Mouse (Mus musculus) CD4-positive, CD25-positive, alpha-beta regulatory T cell, adult 4 months (primary cell): Measurements from ENCODE around the gene Spdl1. TPM values are rescaled to one million over a fixed set of nuclear protein-coding genes. Genes with fewer than 3 reads are reported as not detected.
A peak's percentile ranks its signal among the peaks of the same experiment; 100 is the strongest.
"Not testable (repeated sequence)": the region's sequence is repeated elsewhere in the genome, so short reads cannot be mapped to it uniquely, and the experiment has no call there.

ENCODE experiments used
- ATAC-seq: one replicate; pipeline ENCODE4 v1.8.0; 2017
- polyA plus RNA-seq, 2 experiments: library from polyadenylated mRNA; unstranded; fragments of 100-300 nt; shearing (Covaris generic); gene quantifications; one replicate each; pipeline ENCODE4 v1.2.1; 2017

Spdl1 gene
- 1 to 10 TPM; 2.7 to 4.1 TPM for polyA plus RNA-seq

GRCm38 (mm10) chr11:34833318-34834086 lies at the start of gene Spdl1:
Spdl1 (minus strand) TSS chr11:34833641.
- peak; percentile 99 for ATAC-seq

DNA sequence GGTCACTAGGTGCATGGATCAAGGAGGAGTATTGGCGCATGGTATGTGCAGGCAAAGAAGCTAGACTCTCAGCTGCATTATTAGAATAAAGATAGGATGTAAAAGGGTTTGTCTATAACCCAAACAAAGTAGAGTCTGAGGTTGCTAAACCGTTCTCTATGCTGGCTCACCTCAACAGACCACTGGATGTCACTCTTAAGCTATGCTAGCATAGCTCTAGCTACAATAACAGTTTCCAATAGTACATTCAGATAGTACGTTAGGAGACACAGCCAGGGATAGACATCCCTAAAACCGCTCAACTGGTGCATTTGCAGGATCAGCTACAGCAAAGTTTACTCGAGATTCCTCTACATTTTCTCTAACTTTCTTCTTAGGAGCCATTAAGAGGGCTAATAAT lies 48.1 kb upstream of the Spdl1 start:
- ATAC-seq = no peak

GRCm38 (mm10) chr11:34879678-34880077 lies 46.2 kb upstream of the Spdl1 start:
- ATAC-seq = no peak

DNA sequence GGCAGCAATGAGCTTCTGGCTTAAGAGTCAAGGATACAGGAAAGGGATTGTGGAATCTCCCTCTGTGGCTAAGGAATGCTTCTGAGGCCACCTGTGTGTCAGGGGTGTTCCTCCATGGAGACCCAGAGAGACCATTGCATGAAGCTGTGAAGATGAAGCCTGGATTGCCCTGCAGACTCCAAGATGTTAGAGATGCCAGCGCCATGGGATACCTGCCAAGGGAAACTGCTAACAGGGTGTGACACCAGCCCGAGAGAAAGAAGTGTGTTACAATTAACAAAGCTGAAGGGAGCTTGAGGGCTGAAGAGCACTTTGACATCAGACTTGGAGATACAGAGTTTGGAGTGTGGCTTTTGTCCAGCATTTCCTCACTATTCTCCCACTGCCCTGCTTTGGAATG lies 40.4 kb upstream of the Spdl1 start:
- ATAC-seq = no peak

GRCm38 (mm10) chr11:34872432-34872831 lies 39.0 kb upstream of the Spdl1 start:
- ATAC-seq = no peak

GRCm38 (mm10) chr11:34871991-34872390 lies 38.5 kb upstream of the Spdl1 start:
- no peak for ATAC-seq

- ATAC-seq = no peak
Measured at GRCm38 (mm10) chr11:34871456-34871855, 38.0 kb upstream of the Spdl1 start.

- ATAC-seq = no peak
Measured at GRCm38 (mm10) chr11:34868626-34869025, 35.2 kb upstream of the Spdl1 start.

DNA sequence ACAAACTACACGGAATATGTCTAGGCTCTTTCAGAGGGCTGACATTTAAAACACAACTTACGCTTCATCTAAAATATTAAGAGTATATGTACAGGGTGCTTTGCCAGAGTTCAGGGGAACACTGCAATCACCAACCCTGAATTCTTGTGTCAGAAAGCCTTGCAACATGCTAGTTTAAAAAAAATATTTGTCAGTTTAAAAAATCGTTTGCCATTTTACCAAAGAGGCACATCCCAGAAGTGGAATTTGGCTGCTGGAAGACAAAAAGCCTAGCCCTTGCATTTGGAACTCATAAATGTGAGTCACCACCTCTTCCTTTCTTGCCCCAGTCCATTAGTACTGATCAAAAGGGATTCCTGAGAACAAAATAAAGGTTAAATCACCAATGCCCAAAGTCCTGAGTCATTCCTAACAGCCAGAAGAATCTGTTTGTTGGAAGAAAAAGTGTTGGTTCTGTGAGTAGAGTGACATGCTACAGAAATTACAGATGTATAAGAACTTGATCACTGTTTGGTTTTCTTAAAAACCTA lies 32.4 kb upstream of the Spdl1 start:
- no peak for ATAC-seq

DNA sequence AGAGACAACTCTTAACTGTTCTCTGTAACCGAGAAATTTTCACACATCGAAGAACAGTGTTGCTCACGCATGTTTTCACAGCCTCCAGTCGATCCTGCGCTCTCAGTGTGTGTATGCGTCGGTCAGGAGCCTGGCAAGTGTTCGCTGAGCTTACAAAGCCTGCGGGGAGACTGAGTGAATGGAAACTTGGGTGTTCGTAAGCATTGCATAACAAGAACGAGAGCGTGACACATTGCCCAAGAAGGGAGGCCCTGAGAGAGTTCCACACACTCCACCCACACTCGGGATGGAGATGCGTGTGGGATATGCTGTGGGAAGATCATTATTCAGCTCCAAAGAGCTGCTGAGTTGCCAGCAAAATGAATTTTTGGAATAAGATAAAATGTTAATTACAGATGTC lies 31.7 kb upstream of the Spdl1 start:
- ATAC-seq = no peak

DNA sequence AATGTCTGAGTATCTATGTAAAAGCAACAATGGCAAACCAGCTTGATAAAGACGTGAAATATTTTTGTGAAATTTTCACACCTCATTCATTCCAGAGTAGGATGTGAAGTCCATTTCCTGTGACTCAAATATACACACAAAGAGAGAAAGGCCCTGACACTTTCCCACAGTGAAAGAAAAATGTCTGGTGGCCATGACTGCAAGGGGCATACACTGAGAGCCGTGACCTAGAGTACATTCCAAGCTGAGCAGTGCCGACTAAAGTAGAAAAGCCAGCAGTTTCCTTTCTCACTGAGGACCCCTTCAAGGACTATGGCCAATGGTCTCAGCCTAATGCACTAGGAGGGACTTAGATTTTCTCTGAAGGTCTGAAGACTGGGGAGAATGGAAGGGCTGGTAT lies 23.2 kb upstream of the Spdl1 start:
- no peak for ATAC-seq

DNA sequence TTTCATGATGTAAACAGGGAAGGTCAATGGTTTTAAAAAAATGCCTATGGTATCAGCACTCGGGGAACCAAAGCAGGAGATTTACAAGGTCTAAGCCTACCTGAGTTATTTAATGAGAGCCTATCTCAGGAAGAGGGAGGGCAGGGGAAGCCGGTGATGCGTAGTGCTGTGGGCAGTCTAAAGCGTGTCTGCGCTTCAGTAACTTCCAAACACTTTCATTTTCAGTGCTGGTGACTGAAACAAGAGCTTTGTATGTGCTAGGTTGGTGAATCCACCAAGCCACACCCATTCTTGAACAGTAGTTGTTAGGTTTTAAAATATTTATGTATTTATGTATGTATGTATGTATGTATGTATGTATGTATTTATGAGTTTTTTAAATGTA lies 12.8 kb upstream of the Spdl1 start:
- peak; percentile 47 for ATAC-seq

DNA sequence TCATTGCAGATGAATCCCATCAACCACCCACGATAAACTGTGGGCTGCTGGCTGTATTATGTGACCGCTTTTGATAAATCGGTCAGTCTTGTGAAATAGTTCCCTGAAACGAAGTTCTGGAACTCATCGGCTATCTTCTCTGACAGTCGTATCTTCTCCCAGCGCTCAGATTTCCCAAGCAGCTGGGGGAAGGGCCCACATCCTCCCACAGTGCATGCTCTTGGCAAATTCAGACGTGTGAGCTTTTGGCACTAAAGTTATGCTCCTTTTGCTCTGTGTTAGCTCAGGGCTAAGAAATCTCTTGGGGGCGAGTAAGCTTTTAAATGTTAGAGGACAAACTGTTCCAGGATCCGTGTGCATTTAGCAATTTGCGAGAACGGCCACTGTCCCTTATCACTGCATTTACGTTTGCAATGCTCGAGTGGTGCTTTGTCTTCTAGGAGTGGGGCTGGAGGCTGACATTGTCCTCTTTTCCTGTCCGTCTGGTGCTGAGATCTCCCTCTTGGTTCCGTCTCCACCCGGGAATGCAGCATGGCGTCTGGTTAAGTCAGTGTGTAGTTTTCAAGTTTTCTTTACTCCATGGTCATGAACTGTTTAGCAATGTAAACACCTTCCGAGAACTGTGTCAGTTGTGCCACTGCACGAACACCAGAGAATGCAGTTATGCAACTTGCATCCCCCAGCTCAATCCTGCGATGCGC lies 12.3 kb upstream of the Spdl1 start:
- no peak for ATAC-seq

GRCm38 (mm10) chr11:34843517-34843916 lies 10.1 kb upstream of the Spdl1 start:
- peak; percentile 39 for ATAC-seq

- no peak for ATAC-seq
Measured at GRCm38 (mm10) chr11:34840283-34840682, 6.8 kb upstream of the Spdl1 start.

DNA sequence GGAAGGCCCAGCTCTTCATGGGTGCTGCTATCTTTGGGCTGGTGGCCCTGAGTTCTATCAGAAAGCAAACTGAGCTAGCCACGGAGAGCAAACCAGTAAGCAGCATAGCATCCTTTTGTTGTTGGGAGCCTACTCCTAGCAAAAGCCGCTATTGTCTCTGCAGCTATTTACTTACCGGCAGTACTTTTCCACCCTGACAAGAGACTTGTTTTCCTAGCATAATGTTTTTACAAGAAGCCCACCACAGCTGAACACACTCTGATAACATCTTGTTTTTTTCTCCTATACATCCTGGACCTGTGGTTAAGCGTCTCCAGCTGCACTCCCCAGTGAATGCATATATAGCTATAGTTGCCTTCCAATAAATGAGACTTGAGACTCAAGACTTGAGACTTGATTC lies 5.6 kb upstream of the Spdl1 start:
- ATAC-seq = no peak

DNA sequence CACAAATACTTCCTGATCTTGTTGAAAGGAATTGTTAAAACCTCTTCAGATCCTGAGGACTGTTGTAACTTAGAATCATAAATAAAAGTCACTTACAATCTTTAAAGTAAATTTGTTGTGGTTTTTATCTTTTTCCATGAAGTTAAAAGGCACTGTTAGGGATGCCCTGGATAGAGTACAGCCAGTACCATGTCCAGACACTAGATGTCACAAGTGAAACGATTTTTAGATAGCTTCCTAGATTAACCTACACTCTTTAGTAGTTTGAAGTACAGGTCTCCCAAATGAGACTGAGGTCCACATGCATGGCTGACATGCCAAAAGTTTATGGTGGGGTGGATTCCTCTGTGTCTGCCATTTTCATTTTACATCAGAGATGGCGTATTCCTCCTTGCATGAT lies 2.8 kb upstream of the Spdl1 start:
- ATAC-seq = no peak

GRCm38 (mm10) chr11:34832678-34833077 lies 763 bp downstream of the Spdl1 start:
- no peak for ATAC-seq

DNA sequence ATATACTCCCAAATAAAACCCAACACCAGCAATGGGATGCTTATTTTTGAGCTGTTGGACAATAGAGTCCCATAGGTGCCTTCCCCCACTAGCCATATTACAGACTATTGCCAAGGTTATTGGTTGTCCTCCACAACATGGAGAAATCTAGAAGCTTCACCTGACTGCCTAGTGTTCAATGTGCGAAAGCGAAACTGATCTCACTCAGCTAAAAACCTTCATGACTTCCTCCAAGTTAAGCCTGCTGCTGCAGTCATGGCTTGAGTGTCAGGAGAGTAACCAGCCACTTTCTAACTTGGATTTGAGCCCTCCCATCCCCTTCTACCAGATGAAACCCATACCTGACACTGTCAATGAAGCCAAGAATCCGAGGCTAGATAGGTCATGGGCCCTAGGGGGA lies 5.6 kb downstream of the Spdl1 start:
- ATAC-seq = peak; percentile 56

DNA sequence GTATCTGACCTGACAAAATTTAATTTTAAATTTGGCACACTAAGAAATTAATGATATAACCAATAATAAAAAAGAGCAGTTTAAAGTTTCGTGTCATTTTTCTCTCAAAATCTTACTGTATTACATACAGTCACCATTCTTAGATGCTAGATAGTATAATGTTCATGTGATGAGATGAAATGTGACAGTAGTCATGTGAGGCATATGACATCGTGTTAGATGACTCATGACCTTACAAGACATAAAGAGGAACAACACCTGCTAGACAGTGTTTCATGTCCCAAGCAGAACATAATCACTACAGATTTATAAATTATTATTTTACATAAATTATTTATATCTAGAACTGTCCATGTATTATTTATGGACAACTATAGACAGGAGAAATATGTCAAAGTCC lies 6.5 kb downstream of the Spdl1 start:
- no peak for ATAC-seq

GRCm38 (mm10) chr11:34824791-34825190 lies 8.7 kb downstream of the Spdl1 start:
- no peak for ATAC-seq

DNA sequence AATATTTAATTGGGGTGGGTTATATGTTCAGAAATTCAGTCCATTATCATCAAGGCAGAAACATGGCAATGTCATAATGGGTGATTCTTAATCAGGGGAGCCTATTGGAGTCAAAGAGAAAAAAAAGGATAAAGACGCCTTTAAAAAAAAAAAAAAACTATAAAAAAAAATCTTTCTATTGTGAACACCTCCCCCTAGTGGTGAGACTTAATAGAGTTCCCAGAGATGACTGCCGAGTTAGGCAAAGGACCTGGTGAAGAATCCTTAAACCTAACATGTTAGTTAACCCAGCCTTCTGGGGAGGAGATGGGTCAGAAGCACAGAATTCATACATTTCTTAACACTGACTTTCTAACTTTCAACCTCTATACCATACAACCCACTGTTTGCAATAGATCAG lies 18.7 kb downstream of the Spdl1 start:
- ATAC-seq = peak; percentile 29

GRCm38 (mm10) chr11:34814319-34814718 lies 19.1 kb downstream of the Spdl1 start:
- no peak for ATAC-seq

GRCm38 (mm10) chr11:34805026-34805425 lies 28.4 kb downstream of the Spdl1 start:
- ATAC-seq = not testable (repeated sequence)
